Comparison of ENCODE assay signal across 8 mouse cellular contexts in genomic region chr2:25607761-25608622, GRCm38 (mm10). TPM values are rescaled to one million over a fixed set of nuclear protein-coding genes. Genes with fewer than 3 reads are reported as not detected.
DNase-seq lines count a peak whose midpoint lies in the region; ATAC-seq and TF ChIP-seq lines count a peak whose summit lies in the region.

Gene Rabl6, minus strand, starts transcription at chr2:25608521.

- peak within 1 kb of the TSS; percentile 99 for H3K9ac ChIP-seq in embryonic facial prominence, embryonic 14.5 days (ENCODE audit: low read depth, low read length)
- H3K9ac ChIP-seq in limb, embryonic 14.5 days (ENCODE audit: low read depth, low read length, severe bottlenecking), result peak within 1 kb of the TSS; percentile 97
- H3K9ac ChIP-seq in midbrain, postnatal 0 days (replicated peaks; ENCODE audit: low read length, poor library complexity, severe bottlenecking), result peak within 1 kb of the TSS; percentile 96

- peak within 1 kb of the TSS; percentile 96 for H3K27ac ChIP-seq in embryonic facial prominence, embryonic 14.5 days (replicated peaks; ENCODE audit: low read depth, low read length)
- peak within 1 kb of the TSS; percentile 95 for H3K27ac ChIP-seq in limb, embryonic 14.5 days (replicated peaks; ENCODE audit: low read depth, low read length)
- peak within 1 kb of the TSS; percentile 96 for H3K27ac ChIP-seq in midbrain, postnatal 0 days (ENCODE audit: low read depth, low read length)

- peak within 1 kb of the TSS; percentile 99 for H3K4me3 ChIP-seq in embryonic facial prominence, embryonic 14.5 days (ENCODE audit: low read depth, low read length)
- H3K4me3 ChIP-seq in limb, embryonic 14.5 days (replicated peaks; ENCODE audit: low read length), result peak within 1 kb of the TSS; percentile 100
- peak within 1 kb of the TSS; percentile 100 for H3K4me3 ChIP-seq in midbrain, postnatal 0 days (ENCODE audit: low read depth, low read length)

- 0 out of 2 replicates have a peak, but pooled peaks cover 9% of the 10 kb centered on the region for H3K36me3 ChIP-seq in embryonic facial prominence, embryonic 14.5 days (ENCODE audit: control insufficient read depth, insufficient read depth, low read length)
- H3K36me3 ChIP-seq in limb, embryonic 14.5 days (ENCODE audit: control insufficient read depth, insufficient read depth, low read length), result peaks cover 7% of the 10 kb centered on the region; the same call in 1 of the 2 replicates
- peaks cover under 1% of the 10 kb centered on the region; the same call in 1 of the 2 replicates for H3K36me3 ChIP-seq in midbrain, postnatal 0 days (ENCODE audit: insufficient read depth, low read length)

- no peak for TF ChIP-seq CTCF in midbrain, postnatal 0 days (IDR thresholded peaks at IDR 0.05)

- peak within 1 kb of the TSS; percentile 69 for H3K4me2 ChIP-seq in embryonic facial prominence, embryonic 14.5 days (ENCODE audit: low read depth, low read length)
- peak within 1 kb of the TSS; percentile 65 for H3K4me2 ChIP-seq in limb, embryonic 14.5 days (replicated peaks; ENCODE audit: low read depth, low read length, severe bottlenecking)
- peak within 1 kb of the TSS; percentile 75 for H3K4me2 ChIP-seq in midbrain, postnatal 0 days (ENCODE audit: low read depth, low read length, poor library complexity, severe bottlenecking)

- no peaks in the 10 kb centered on the region for H3K27me3 ChIP-seq in embryonic facial prominence, embryonic 14.5 days (replicated peaks; ENCODE audit: control insufficient read depth, insufficient read depth, low read length)
- no peaks in the 10 kb centered on the region for H3K27me3 ChIP-seq in limb, embryonic 14.5 days (ENCODE audit: control insufficient read depth, insufficient read depth, low read length)
- no peaks in the 10 kb centered on the region for H3K27me3 ChIP-seq in midbrain, postnatal 0 days (ENCODE audit: insufficient read depth, low read length)

- 0% methylated on average over 50 of the region's 80 CpGs for WGBS in embryonic facial prominence, embryonic 14.5 days
- WGBS in limb, embryonic 14.5 days, result 0% methylated on average over 69 of the region's 80 CpGs
- WGBS in midbrain, postnatal 0 days, result under 1% methylated on average over 78 of the region's 80 CpGs

- peaks cover 17% of the 10 kb centered on the region for H3K4me1 ChIP-seq in embryonic facial prominence, embryonic 14.5 days (ENCODE audit: control insufficient read depth, insufficient read depth, low read length)
- peaks cover 15% of the 10 kb centered on the region for H3K4me1 ChIP-seq in limb, embryonic 14.5 days (ENCODE audit: control insufficient read depth, insufficient read depth, low read length)
- H3K4me1 ChIP-seq in midbrain, postnatal 0 days (ENCODE audit: insufficient read depth, low read length), result peaks cover 3% of the 10 kb centered on the region

- no peaks in the 10 kb centered on the region for H3K9me3 ChIP-seq in embryonic facial prominence, embryonic 14.5 days (ENCODE audit: control insufficient read depth, low read length)
- H3K9me3 ChIP-seq in limb, embryonic 14.5 days (ENCODE audit: control insufficient read depth, low read length), result no peaks in the 10 kb centered on the region
- no peaks in the 10 kb centered on the region for H3K9me3 ChIP-seq in midbrain, postnatal 0 days (ENCODE audit: low read length)

- peak; percentile 93 for ATAC-seq in embryonic facial prominence, embryonic 14.5 days (ENCODE audit: low read depth)
- ATAC-seq in limb, embryonic 14.5 days (ENCODE audit: low FRiP score, low read depth), result peak; percentile 92
- ATAC-seq in midbrain, postnatal 0 days (ENCODE audit: low FRiP score), result peak; percentile 92

- peak; percentile 96 for TF ChIP-seq POLR2A in limb, embryonic 14.5 days (IDR thresholded peaks at IDR 0.05; ENCODE audit: borderline replicate concordance, extremely low read depth, insufficient read depth, insufficient read length)

- peak; percentile 89 for DNase-seq in 3T3-L1 (ENCODE audit: low read depth, low spot score)
- peak; percentile 68 to 78 for DNase-seq in adrenal gland, postnatal 4 days (ENCODE audit: low spot score in 2 of 2)
- peak; percentile 95 for DNase-seq in embryonic facial prominence, embryonic 14.5 days (ENCODE audit: low spot score)
- peak; percentile 86 for DNase-seq in heart, adult 8-10 months (ENCODE audit: low spot score)
- DNase-seq in kidney, adult 9 months, result peak; percentile 91
- peak; percentile 93 for DNase-seq in limb, embryonic 14.5 days (ENCODE audit: low spot score)
- peak; percentile 94 for DNase-seq in midbrain, postnatal 0 days (ENCODE audit: low spot score)
- peak; percentile 71 to 80 for DNase-seq in spleen, postnatal 14 days (ENCODE audit: low spot score in 2 of 2)

RNA-seq across cellular contexts. Expression of gene Rabl6, which starts in this region (rescaled TPM):
- total RNA-seq in adrenal gland, postnatal 4 days (2021), result 100 to 1,000 TPM; 117 to 128 TPM
- 64.4 and 71.9 TPM in 2 replicates for polyA plus RNA-seq in embryonic facial prominence, embryonic 14.5 days (2014; fragmentation: Nextera tagmentation; extraction: Ambion mirVana)
- total RNA-seq in heart, adult 8-10 months (2022), result 10 to 100 TPM; 67.3 to 75.3 (median 71.3) TPM
- 99.4 and 110 TPM in 2 replicates for polyA plus RNA-seq in limb, embryonic 14.5 days (2012; rRNA removed)
- polyA plus RNA-seq in limb, embryonic 14.5 days (2014; fragmentation: Nextera tagmentation; extraction: Ambion mirVana), result 74.8 and 80.7 TPM in 2 replicates
- 66.8 and 98.0 TPM in 2 replicates for total RNA-seq in midbrain, postnatal 0 days (2014; rRNA removed)
- polyA plus RNA-seq in midbrain, postnatal 0 days (2015; fragmentation: Nextera tagmentation; extraction: Ambion mirVana), result 56.7 and 61.2 TPM in 2 replicates

Comparison
In these comparisons a context has a peak if more than half of its experiments do, and no peak if none do; other contexts are left out.
1. Peak in every context shown above with its lines: DNase-seq, ATAC-seq, H3K4me3 ChIP-seq and H3K27ac ChIP-seq.